Mouse (Mus musculus) right cerebral cortex, postnatal 14 days (tissue): Measurements from ENCODE around the gene Birc5.
A peak's percentile ranks its signal among the peaks of the same experiment; 100 is the strongest.
"Not testable (repeated sequence)": the region's sequence is repeated elsewhere in the genome, so short reads cannot be mapped to it uniquely, and the experiment has no call there.

Experiments
- DNase-seq: peaks from one replicate; pipeline ENCODE4 v3.0.0; 2022

Birc5 gene

GRCm38 (mm10) chr11:117848985-117849671, at the start of gene Birc5:
Gene Birc5 (plus strand): TSS chr11:117849251.
- peak; percentile 96 for DNase-seq

GRCm38 (mm10) chr11:117800038-117800437, 49.0 kb upstream of the Birc5 start:
- DNase-seq = no peak

- no peak for DNase-seq
These were observed 47.4 kb upstream of the Birc5 start for GRCm38 (mm10) chr11:117801650-117802049.

- no peak for DNase-seq
These were observed 45.8 kb upstream of the Birc5 start for GRCm38 (mm10) chr11:117803166-117803688.

GRCm38 (mm10) chr11:117806781-117807180, 42.3 kb upstream of the Birc5 start:
- no peak for DNase-seq

- DNase-seq = peak; percentile 52
These were observed 39.4 kb upstream of the Birc5 start, which contains the start of the genes Gm20708 and Syngr2 for GRCm38 (mm10) chr11:117809407-117810311. Gene Gm20708 (plus strand): TSS chr11:117809668. Gene Syngr2 (plus strand): TSS chr11:117809668.

- DNase-seq = peak; percentile 70
These were observed 38.5 kb upstream of the Birc5 start for GRCm38 (mm10) chr11:117810401-117811046.

- no peak for DNase-seq
These were observed 35.2 kb upstream of the Birc5 start for GRCm38 (mm10) chr11:117813867-117814266.

GRCm38 (mm10) chr11:117814704-117815366, 34.2 kb upstream of the Birc5 start:
- no peak for DNase-seq

GRCm38 (mm10) chr11:117815850-117816249, 33.2 kb upstream of the Birc5 start:
- not testable (repeated sequence) for DNase-seq

GRCm38 (mm10) chr11:117816389-117816996, 32.6 kb upstream of the Birc5 start:
- DNase-seq = no peak

GRCm38 (mm10) chr11:117819095-117819494, 30.0 kb upstream of the Birc5 start:
- no peak for DNase-seq

GRCm38 (mm10) chr11:117820173-117820572, 28.9 kb upstream of the Birc5 start:
- DNase-seq = no peak

- DNase-seq = no peak
These were observed 27.2 kb upstream of the Birc5 start for GRCm38 (mm10) chr11:117821868-117822267.

- no peak for DNase-seq
These were observed 26.3 kb upstream of the Birc5 start for GRCm38 (mm10) chr11:117822728-117823241.

GRCm38 (mm10) chr11:117823411-117823810, 25.6 kb upstream of the Birc5 start:
- DNase-seq = no peak

- DNase-seq = peak; percentile 78
These were observed 24.7 kb upstream of the Birc5 start for GRCm38 (mm10) chr11:117824060-117824969.

GRCm38 (mm10) chr11:117825333-117826101, 23.5 kb upstream of the Birc5 start, which contains the start of the genes Afmid and Tk1:
Gene Afmid (plus strand): TSS chr11:117825924.
Gene Tk1 (minus strand): TSS chr11:117826092.
- DNase-seq = peak; percentile 61

- DNase-seq = no peak
These were observed 22.9 kb upstream of the Birc5 start for GRCm38 (mm10) chr11:117826164-117826563.

- no peak for DNase-seq
These were observed 22.1 kb upstream of the Birc5 start for GRCm38 (mm10) chr11:117826916-117827315.
